Mouse (Mus musculus): ENCODE measurements around the gene Olfr315. TPM values are rescaled to one million over a fixed set of nuclear protein-coding genes. Genes with fewer than 3 reads are reported as not detected.
"Not testable (repeated sequence)": the region's sequence is repeated elsewhere in the genome, so short reads cannot be mapped to it uniquely, and the experiment has no call there.

Gene Olfr315
- polyA plus RNA-seq, 1 experiment from 2014 or later = not detected

GRCm38 (mm10) chr11:58790053-58790452 is 17.1 kb downstream of the Olfr315 start:
- Histone ChIP-seq H3K9ac (no peak overlapping the region), H3K4me3 (no peak overlapping the region), H3K27ac (no peak overlapping the region), H3K4me2 (no peak overlapping the region), H3K36me3 (no peaks in the 10 kb centered on the region), H3K9me3 (replicated peaks) (no peaks in the 10 kb centered on the region), H3K4me1 (no peaks in the 10 kb centered on the region), H3K27me3 (replicated peaks) (no peaks in the 10 kb centered on the region)
- WGBS (ENCODE audit: insufficient replicate concordance) = 18% methylated on average over 2 of the region's 2 CpGs
- ATAC-seq = no peak

- Histone ChIP-seq H3K9me3 (replicated peaks) (no peaks in the 10 kb centered on the region), H3K4me2 (no peak overlapping the region), H3K36me3 (no peaks in the 10 kb centered on the region), H3K4me3 (no peak overlapping the region), H3K4me1 (no peaks in the 10 kb centered on the region), H3K9ac (no peak overlapping the region), H3K27me3 (replicated peaks) (no peaks in the 10 kb centered on the region), H3K27ac (no peak overlapping the region)
- WGBS (ENCODE audit: insufficient replicate concordance) = 49% methylated on average over 6 of the region's 6 CpGs
- no peak for ATAC-seq
These were observed 17.7 kb downstream of the Olfr315 start for GRCm38 (mm10) chr11:58790646-58791045.

GRCm38 (mm10) chr11:58795856-58796255 is 22.9 kb downstream of the Olfr315 start:
- no peaks in the 10 kb centered on the region for H3K27me3 ChIP-seq (replicated peaks)
- no peaks in the 10 kb centered on the region for H3K4me1 ChIP-seq
- WGBS (ENCODE audit: insufficient replicate concordance) = 75% methylated on average over 2 of the region's 2 CpGs
- H3K36me3 ChIP-seq = no peaks in the 10 kb centered on the region
- no peaks in the 10 kb centered on the region for H3K9me3 ChIP-seq (replicated peaks)
- no peak overlapping the region for H3K4me3 ChIP-seq
- H3K4me2 ChIP-seq = no peak overlapping the region
- H3K9ac ChIP-seq = no peak overlapping the region
- H3K27ac ChIP-seq = no peak overlapping the region
- no peak for ATAC-seq

- Histone ChIP-seq H3K4me3 (no peak overlapping the region), H3K9me3 (replicated peaks) (no peaks in the 10 kb centered on the region), H3K36me3 (no peaks in the 10 kb centered on the region), H3K4me2 (no peak overlapping the region), H3K27me3 (replicated peaks) (no peaks in the 10 kb centered on the region), H3K4me1 (no peaks in the 10 kb centered on the region), H3K27ac (no peak overlapping the region), H3K9ac (no peak overlapping the region)
- ATAC-seq = no peak
- WGBS (ENCODE audit: insufficient replicate concordance) = 63% methylated on average over 7 of the region's 7 CpGs
These were observed 23.9 kb downstream of the Olfr315 start for GRCm38 (mm10) chr11:58796850-58797249.

- H3K27me3 ChIP-seq (replicated peaks) = no peaks in the 10 kb centered on the region
- H3K4me3 ChIP-seq = no peak overlapping the region
- WGBS (ENCODE audit: insufficient replicate concordance) = 57% methylated on average over 5 of the region's 5 CpGs
- no peaks in the 10 kb centered on the region for H3K9me3 ChIP-seq (replicated peaks)
- no peak overlapping the region for H3K4me2 ChIP-seq
- no peaks in the 10 kb centered on the region for H3K4me1 ChIP-seq
- H3K36me3 ChIP-seq = no peaks in the 10 kb centered on the region
- ATAC-seq = no peak
- H3K27ac ChIP-seq = no peak overlapping the region
- H3K9ac ChIP-seq = no peak overlapping the region
These were observed 26.8 kb downstream of the Olfr315 start for GRCm38 (mm10) chr11:58799747-58800146.

GRCm38 (mm10) chr11:58801558-58802228 is 28.7 kb downstream of the Olfr315 start, which contains the start of gene Fam183b:
Fam183b (minus strand) TSS chr11:58801960.
- 42% methylated on average over 14 of the region's 14 CpGs for WGBS (ENCODE audit: insufficient replicate concordance)
- H3K9ac ChIP-seq = no peak within 1 kb of the TSS
- no peak for ATAC-seq
- H3K4me3 ChIP-seq = no peak within 1 kb of the TSS
- H3K4me2 ChIP-seq = no peak within 1 kb of the TSS
- H3K27me3 ChIP-seq (replicated peaks) = no peaks in the 10 kb centered on the region
- H3K36me3 ChIP-seq = no peaks in the 10 kb centered on the region
- 0 out of 2 replicates have a peak, but pooled peaks cover 4% of the 10 kb centered on the region for H3K4me1 ChIP-seq
- no peak within 1 kb of the TSS for H3K27ac ChIP-seq
- no peaks in the 10 kb centered on the region for H3K9me3 ChIP-seq (replicated peaks)

- WGBS (ENCODE audit: insufficient replicate concordance) = 49% methylated on average over 4 of the region's 4 CpGs
- H3K4me2 ChIP-seq = no peak overlapping the region
- no peak for ATAC-seq
These were observed 30.9 kb downstream of the Olfr315 start for GRCm38 (mm10) chr11:58803871-58804270.

GRCm38 (mm10) chr11:58804393-58804792 is 31.4 kb downstream of the Olfr315 start:
- ATAC-seq = no peak
- H3K4me2 ChIP-seq = no peak overlapping the region
- no peaks in the 10 kb centered on the region for H3K27me3 ChIP-seq (replicated peaks)
- WGBS (ENCODE audit: insufficient replicate concordance) = 70% methylated on average over 2 of the region's 2 CpGs
- H3K4me1 ChIP-seq = 0 out of 2 replicates have a peak, but pooled peaks cover 4% of the 10 kb centered on the region
- no peak overlapping the region for H3K9ac ChIP-seq
- H3K27ac ChIP-seq = no peak overlapping the region
- H3K4me3 ChIP-seq = no peak overlapping the region
- no peaks in the 10 kb centered on the region for H3K9me3 ChIP-seq (replicated peaks)
- no peaks in the 10 kb centered on the region for H3K36me3 ChIP-seq

More at GRCm38 (mm10) chr11:58803871-58804270, 30.9 kb downstream of the Olfr315 start:
- H3K36me3 ChIP-seq = no peaks in the 10 kb centered on the region
- no peak overlapping the region for H3K27ac ChIP-seq
- no peaks in the 10 kb centered on the region for H3K27me3 ChIP-seq (replicated peaks)
- no peak overlapping the region for H3K9ac ChIP-seq
- no peaks in the 10 kb centered on the region for H3K9me3 ChIP-seq (replicated peaks)
- 0 out of 2 replicates have a peak, but pooled peaks cover 4% of the 10 kb centered on the region for H3K4me1 ChIP-seq
- no peak overlapping the region for H3K4me3 ChIP-seq

GRCm38 (mm10) chr11:58812001-58812400 is 39.0 kb downstream of the Olfr315 start:
- ATAC-seq = no peak
- no peak overlapping the region for H3K4me2 ChIP-seq
- WGBS (ENCODE audit: insufficient replicate concordance) = 0% methylated on average over 1 of the region's 1 CpGs

GRCm38 (mm10) chr11:58814700-58815099 is 41.7 kb downstream of the Olfr315 start, which contains the start of gene Olfr313:
Olfr313 (plus strand) TSS chr11:58815000.
- H3K36me3 ChIP-seq; H3K4me3 ChIP-seq; ATAC-seq; H3K4me2 ChIP-seq; H3K27ac ChIP-seq; H3K27me3 ChIP-seq (replicated peaks); H3K9ac ChIP-seq; H3K4me1 ChIP-seq; H3K9me3 ChIP-seq (replicated peaks): not testable (repeated sequence)
- WGBS (ENCODE audit: insufficient replicate concordance) = 50% methylated on average over 1 of the region's 1 CpGs

More at GRCm38 (mm10) chr11:58812001-58812400, 39.0 kb downstream of the Olfr315 start:
- no peak overlapping the region for H3K27ac ChIP-seq
- no peaks in the 10 kb centered on the region for H3K36me3 ChIP-seq
- H3K9me3 ChIP-seq (replicated peaks) = no peaks in the 10 kb centered on the region
- no peak overlapping the region for H3K4me3 ChIP-seq
- no peak overlapping the region for H3K9ac ChIP-seq
- H3K27me3 ChIP-seq (replicated peaks) = no peaks in the 10 kb centered on the region
- H3K4me1 ChIP-seq = no peaks in the 10 kb centered on the region

- no peaks in the 10 kb centered on the region for H3K4me1 ChIP-seq
- H3K4me2 ChIP-seq = no peak overlapping the region
- H3K27me3 ChIP-seq (replicated peaks) = no peaks in the 10 kb centered on the region
- H3K9me3 ChIP-seq (replicated peaks) = no peaks in the 10 kb centered on the region
- no peak overlapping the region for H3K27ac ChIP-seq
- H3K36me3 ChIP-seq = no peaks in the 10 kb centered on the region
- H3K9ac ChIP-seq = no peak overlapping the region
- H3K4me3 ChIP-seq = no peak overlapping the region
- WGBS (ENCODE audit: insufficient replicate concordance) = 65% methylated on average over 1 of the region's 1 CpGs
- ATAC-seq = no peak
These were observed 42.7 kb downstream of the Olfr315 start for GRCm38 (mm10) chr11:58815676-58816075.

GRCm38 (mm10) chr11:58828937-58829336 is 55.9 kb downstream of the Olfr315 start, which contains the start of gene Olfr312:
Olfr312 (plus strand) TSS chr11:58829237.
- not testable (repeated sequence) for H3K27me3 ChIP-seq (replicated peaks); H3K4me2 ChIP-seq; H3K36me3 ChIP-seq; H3K9me3 ChIP-seq (replicated peaks); H3K9ac ChIP-seq; H3K27ac ChIP-seq; H3K4me1 ChIP-seq; ATAC-seq; H3K4me3 ChIP-seq

GRCm38 (mm10) chr11:58829764-58830163 is 56.8 kb downstream of the Olfr315 start:
- H3K4me3 ChIP-seq = no peak overlapping the region
- no peak overlapping the region for H3K9ac ChIP-seq
- ATAC-seq = no peak
- no peaks in the 10 kb centered on the region for H3K9me3 ChIP-seq (replicated peaks)
- H3K27me3 ChIP-seq (replicated peaks) = no peaks in the 10 kb centered on the region
- 39% methylated on average over 3 of the region's 3 CpGs for WGBS (ENCODE audit: insufficient replicate concordance)
- H3K4me1 ChIP-seq = no peaks in the 10 kb centered on the region
- no peak overlapping the region for H3K4me2 ChIP-seq
- H3K36me3 ChIP-seq = no peaks in the 10 kb centered on the region
- no peak overlapping the region for H3K27ac ChIP-seq
